Mouse (Mus musculus) spleen, embryonic (tissue): ENCODE data around the gene Myadml2.

Experiments
- CTCF ChIA-PET: fragments of 350-600 bp; sonication (Branson Sonifier 250); formaldehyde crosslinking; loops from one replicate; lab custom pipeline; 2022; lab: Charles Lee

Gene Myadml2

DNA sequence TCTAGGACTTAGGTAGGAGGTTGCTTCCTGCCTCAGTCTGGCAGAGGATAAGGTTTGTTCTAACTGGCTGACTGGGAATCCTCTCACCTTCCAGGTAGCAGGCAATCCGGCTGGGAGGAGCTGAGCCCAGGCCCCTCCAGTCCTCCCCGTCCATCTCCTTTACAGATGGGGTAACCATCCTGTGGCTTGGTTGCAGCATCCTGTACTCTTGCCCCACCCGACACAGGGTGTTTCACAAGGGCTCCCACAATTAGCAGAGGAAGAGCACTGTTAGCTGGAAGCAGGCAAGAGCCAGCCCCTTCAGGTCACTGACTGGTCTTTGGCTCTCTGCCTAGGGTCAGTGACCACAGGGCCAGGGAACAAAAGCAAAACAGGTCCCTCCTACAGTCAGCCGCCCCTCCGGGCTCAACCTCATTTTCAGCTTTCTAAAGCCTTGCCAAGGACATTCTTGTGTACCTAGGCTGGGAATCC lies 17.5 kb downstream of the Myadml2 start:
- CTCF ChIA-PET: no interaction called here

GRCm38 (mm10) chr11:120629911-120630310 lies 18.0 kb downstream of the Myadml2 start:
- CTCF ChIA-PET: no interaction called here

DNA sequence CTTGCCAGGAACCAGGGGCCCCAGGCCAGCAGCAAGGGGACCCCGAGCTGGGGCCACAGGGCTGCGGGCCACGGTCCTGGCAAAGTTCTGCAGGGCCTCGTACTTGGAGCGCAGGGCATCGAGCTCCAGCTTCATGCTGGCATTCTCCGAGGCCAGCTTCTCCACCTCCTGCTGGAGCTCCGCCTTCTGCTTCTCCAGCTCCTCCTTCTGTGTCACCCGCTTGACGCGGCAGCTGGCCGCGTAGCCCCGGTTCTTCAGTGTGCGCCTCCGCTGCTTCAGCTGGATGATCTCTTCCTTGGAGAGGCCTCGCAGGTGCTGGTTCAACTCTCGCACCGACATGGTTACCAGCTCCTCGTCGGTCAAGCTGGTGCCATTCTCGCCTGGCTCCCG lies 18.6 kb downstream of the Myadml2 start:
- CTCF ChIA-PET: interaction anchor here (0.6 kb wide), 1 partner anchor 41 kb away, joined by 3 read pairs; no protein-coding TSS in a partner anchor

GRCm38 (mm10) chr11:120628601-120629340 lies 19.2 kb downstream of the Myadml2 start:
- CTCF ChIA-PET: interaction anchor here (0.6 kb wide), 1 partner anchor 42 kb away, joined by 3 read pairs; no protein-coding TSS in a partner anchor

DNA sequence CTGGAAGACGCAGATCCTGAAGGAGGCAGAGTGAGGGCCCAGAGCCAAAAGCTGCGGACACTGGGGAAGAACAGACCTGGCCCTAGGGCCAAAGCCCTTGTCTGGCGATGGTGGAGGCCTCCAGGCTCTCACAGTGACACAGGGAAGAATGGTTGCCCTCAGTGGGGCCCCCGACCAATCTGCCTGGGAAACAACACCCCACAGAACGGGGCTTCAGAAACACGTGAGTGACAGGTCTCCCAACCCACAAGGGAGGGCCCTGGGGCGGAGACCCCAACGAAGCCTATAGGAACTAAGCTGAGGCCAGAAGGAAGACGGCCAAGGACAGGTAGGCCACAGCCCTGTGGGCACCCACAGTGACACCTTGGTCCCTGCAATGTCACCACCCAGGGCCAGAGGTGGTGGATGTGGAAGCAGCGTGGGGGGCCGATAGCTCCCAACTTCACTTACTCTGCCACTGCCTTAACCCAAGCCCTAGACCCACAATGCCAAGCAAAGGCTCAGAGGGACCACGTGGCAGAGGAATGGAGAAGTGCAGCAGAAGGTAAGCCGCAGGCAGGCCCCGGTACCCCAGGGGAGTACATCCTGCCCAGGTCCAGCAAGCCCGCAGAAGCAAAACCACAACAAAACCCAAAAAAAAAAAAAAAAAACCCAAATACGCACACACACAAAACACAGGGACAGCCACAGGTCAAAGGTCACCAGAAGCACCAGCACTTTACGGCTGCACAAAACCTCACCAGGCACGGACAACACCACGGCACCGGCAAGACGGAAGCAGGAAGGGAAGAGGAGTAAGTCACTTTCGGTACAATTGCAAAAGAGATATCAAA lies 20.3 kb downstream of the Myadml2 start:
- CTCF ChIA-PET: no interaction called here

DNA sequence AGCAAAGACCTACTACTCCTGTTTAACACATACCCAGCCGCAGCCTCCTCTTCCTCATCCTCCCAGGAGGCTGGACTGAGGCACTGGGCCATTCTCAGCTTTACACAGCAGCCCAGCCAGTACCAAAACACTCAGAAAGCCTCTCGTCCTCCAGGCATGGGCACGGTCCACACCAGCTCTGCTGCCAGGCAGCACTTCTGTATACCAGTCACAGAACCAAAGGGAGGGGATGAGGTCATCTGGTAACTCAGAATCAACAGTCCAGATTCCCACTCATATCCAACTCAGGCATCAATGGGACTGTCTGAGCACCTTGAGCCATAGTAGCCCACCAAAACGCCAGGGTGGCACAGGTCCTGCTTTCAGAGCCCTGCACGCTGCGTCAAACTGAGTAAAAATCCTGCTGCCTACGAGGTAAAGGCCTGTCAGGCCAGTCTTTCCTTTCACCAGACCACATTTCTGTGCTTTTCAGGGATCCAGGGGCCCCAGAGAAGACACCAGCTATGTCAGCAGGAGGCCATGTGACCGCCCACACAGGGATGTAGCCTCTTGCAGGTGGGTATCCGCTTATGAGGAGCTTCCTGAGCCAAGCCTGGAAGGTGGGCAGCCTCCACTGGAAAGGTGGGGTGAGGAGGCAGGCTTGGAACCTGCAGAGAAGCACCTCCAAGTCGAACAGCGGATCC lies 21.0 kb downstream of the Myadml2 start:
- CTCF ChIA-PET: interaction anchor here (0.6 kb wide), 1 partner anchor 52 kb away, joined by 16 read pairs; no protein-coding TSS in a partner anchor

GRCm38 (mm10) chr11:120625152-120625775 lies 22.7 kb downstream of the Myadml2 start, which contains the start of gene Sirt7:
Sirt7 (minus strand) TSS chr11:120625240.
- CTCF ChIA-PET: no interaction called here

DNA sequence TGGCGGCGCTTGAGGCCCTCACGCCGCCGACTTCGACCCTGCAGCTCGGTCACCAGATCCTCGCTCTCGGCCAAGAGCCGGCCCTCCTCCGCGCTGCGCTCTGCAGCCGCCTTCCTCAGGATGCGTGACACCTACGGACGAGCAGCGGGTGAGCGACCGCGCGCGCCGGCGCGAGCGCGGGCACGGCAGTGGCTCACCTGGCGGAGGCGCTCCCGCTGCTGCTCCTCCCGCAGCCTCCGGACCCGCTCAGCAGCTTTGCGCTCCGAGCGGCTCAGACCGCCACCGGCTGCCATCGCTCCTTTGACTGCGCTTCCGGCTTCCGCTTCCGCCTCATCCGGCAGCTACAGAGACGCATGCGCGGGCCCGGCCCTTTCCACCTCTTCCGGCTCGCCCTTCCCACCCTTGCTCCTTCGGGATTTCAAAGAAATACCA lies 23.3 kb downstream of the Myadml2 start:
- CTCF ChIA-PET: interaction anchor here (1.1 to 1.2 kb wide), 2 partner anchors 27 to 305 kb away, joined by 3 to 4 read pairs; no protein-coding TSS in a partner anchor

GRCm38 (mm10) chr11:120623961-120624679 lies 23.8 kb downstream of the Myadml2 start:
- CTCF ChIA-PET: interaction anchor here (0.6 to 1.2 kb wide), 6 partner anchors 27 to 305 kb away, joined by 3 to 7 read pairs (median 3); partner anchors contain the start of gene Aspscr1

- CTCF ChIA-PET: interaction anchor here (0.6 to 1.7 kb wide), 4 partner anchors 36 to 113 kb away, joined by 3 to 7 read pairs (median 5); partner anchors contain the start of gene Rac3
Measured at GRCm38 (mm10) chr11:120622805-120623204, 25.2 kb downstream of the Myadml2 start.

DNA sequence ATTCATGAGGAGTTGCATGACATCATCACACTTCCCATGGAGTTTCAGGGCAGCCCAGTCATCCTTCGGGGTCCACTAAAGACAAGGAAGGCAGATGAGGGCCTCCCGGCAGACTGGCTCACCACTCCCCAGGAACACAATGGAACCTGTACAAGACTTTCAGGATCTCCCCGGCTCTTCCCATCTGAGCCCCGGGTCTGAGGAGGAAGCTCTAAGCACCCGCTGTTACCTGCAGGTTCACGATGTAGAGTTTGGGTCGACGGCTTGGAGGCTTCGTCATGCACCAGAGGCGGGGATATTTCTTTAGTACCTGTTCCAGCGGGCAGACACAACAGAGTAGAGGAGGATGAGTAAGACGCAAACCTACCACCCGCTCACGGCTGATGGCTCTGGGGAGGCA lies 27.8 kb downstream of the Myadml2 start:
- CTCF ChIA-PET: no interaction called here

DNA sequence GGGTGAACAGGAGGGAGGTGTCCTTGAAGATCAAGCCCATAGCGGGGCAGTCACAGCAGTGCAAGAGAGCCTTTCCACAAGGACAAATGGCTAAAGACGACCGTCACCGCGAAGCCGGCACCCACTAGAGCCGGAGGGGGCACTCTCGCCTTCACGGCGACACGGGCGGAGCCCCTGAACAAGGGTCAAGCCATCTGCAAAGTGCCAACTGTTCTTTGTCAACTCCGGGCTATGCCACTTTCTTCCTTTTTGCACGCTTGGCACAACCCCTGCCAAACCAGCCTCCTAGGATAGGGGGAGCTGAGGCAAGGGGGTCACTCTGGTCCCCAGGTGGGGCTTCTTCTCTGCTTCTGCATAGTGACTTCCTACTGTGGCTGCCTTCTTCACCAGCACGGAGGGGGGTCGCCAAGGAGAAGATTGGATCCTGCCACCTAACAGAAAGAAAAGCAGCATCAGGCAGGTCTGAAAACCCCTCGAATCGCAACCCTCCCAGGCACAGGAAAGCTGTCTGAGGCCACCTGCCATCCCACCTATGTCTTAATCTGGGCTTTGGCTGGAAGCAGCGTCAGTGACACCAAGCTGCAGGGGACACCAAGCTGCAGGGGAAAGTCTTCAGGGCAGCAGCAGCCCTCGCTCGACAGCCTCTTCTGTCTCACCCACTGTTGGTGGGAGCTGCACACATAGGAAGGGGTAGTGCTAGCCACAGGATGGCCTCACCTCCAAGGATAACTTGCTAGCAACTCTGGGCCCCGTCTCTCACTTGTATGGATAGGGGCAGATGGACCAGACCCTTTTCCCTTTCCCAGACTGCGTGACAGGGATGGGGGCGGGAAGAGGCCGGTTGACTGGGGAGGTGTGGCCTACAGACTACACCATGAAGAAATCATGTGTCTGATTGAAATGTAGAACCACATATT lies 29.1 kb downstream of the Myadml2 start:
- CTCF ChIA-PET: interaction anchor here (0.6 kb wide), 2 partner anchors 108 to 1256 kb away, joined by 4 read pairs; no protein-coding TSS in a partner anchor

DNA sequence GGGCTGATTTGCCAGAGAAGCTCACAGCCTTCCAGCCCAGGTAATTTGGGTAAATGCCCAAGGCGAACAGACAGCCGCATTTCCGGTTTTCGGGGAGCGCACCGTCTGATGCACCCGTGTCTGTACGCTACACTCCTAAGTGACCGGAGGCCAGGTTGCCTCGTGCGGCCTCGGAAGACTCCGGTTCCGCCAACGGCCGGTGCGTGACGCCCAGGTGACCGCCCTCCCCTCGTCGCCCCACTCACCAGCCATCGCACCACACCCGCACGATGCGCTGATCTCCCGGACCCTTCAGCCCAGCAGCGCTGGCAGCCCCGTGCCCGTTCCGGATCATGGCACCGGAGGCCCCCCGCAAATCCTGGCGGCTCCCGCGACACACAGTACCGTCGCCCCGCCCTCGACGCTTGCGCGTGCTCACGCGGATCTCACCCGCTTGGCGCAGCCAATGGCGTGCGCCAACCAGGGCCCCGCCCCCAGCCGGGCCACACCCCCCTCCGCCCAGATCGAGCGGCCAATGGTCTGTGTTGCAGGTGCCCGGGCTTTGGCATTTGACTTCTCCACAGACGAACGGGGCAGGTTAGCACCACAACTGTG lies 30.3 kb downstream of the Myadml2 start, which contains the start of gene Pcyt2:
Gene Pcyt2, minus strand, starts transcription at position 418 of the 594 bp plus-strand sequence.
- CTCF ChIA-PET: no interaction called here

DNA sequence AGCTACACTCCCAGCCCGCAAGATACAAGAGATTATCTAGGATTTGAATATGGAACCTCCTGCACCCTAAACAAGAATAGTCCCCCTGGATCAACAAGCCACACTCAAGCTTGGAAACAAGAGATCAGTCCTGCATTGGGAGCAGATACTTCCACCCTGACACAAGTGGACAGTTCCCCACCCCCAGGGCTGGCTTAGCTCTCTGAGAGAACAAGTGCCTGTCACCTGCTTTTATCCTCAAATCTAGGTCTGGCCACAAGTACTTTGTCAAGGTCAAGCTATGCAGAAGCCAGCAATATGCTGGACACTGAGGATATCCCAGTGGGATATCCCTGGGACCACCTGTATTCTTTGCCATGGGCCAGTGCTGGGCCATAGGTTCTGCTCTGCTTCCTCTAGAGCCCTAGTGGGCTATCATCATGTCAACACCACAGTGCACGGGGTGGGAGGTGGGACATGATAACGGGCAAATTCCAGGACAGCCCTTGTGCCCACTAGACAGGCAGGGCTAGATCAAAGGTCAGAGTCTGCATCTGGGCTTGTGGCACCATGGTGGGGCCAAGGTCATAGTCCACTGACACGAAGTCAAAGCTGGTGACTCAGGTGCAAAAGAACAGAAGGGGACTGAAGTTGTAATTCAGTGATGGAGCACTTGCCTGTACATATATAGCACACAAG lies 31.2 kb downstream of the Myadml2 start:
- CTCF ChIA-PET: no interaction called here

- CTCF ChIA-PET: no interaction called here
Measured at GRCm38 (mm10) chr11:120615606-120616203, 32.3 kb downstream of the Myadml2 start.

- CTCF ChIA-PET: no interaction called here
Measured at GRCm38 (mm10) chr11:120615167-120615566, 32.8 kb downstream of the Myadml2 start.

GRCm38 (mm10) chr11:120613976-120614375 lies 34.0 kb downstream of the Myadml2 start:
- CTCF ChIA-PET: no interaction called here
